Mouse (Mus musculus) liver, adult 2 months (tissue): ENCODE results near the gene Ptma.

Experiments
- CTCF ChIP-seq: fragments of 200-500 bp; IDR thresholded peaks from 2 replicates; pipeline ENCODE4 v1.5.1; 2011; ENCODE audit warnings: low read depth, low read length, control low read depth
- POLR2A ChIP-seq: fragments of 200-500 bp; IDR thresholded peaks from 2 replicates; pipeline ENCODE4 v1.6.1; 2011; ENCODE audit warnings: low read length, control low read depth; ENCODE audit not compliant: insufficient read depth; ENCODE audit errors: extremely low read depth

- TF ChIP-seq CTCF (no peak), POLR2A (no peak)
Measured at GRCm38 (mm10) chr1:86486703-86487294, 39.7 kb upstream of the Ptma start.
